Mouse (Mus musculus) left cerebral cortex, adult 2 months (tissue): Measurements from ENCODE around the gene Acbd6. TPM values are rescaled to one million over a fixed set of nuclear protein-coding genes. Genes with fewer than 3 reads are reported as not detected.

Experiments
- DNase-seq, 2 experiments: peaks; one replicate each; pipeline ENCODE4 v3.0.0; 2021 to 2022; ENCODE audit warnings: low spot score in 2 of 2, mixed read lengths in 1 of 2; ENCODE audit errors: extremely low spot score in 1 of 2
- H3K27ac ChIP-seq: fragments of 200-600 bp; 2 replicates; pipeline ENCODE4 v1.8.1; 2022
- H3K4me3 ChIP-seq: fragments of 200-600 bp; 2 replicates; pipeline ENCODE4 v1.8.1; 2022
- CTCF ChIP-seq: fragments of 200-600 bp; IDR thresholded peaks from 2 replicates; pipeline ENCODE4 v1.8.1; 2022; ENCODE audit warnings: antibody characterized with exemption, mild to moderate bottlenecking, moderate library complexity
- intact Hi-C: fragments of 180-260 bp; cut with DNase I; formaldehyde crosslinking; loops from one replicate; pipeline ENCODE4 v1.15.1; 2025
- total RNA-seq, 2 experiments: library from RNA; stranded (reverse); gene quantifications; 2 replicates each; pipeline ENCODE4 v1.2.3; 2021

The Acbd6 gene
- total RNA-seq, 2 experiments from 2014 or later: 95.6 to 101 TPM

GRCm38 (mm10) chr1:155681116-155681799 is 123.3 kb downstream of the Acbd6 start:
- no peak for TF ChIP-seq CTCF
- no peak overlapping the region for H3K27ac ChIP-seq
- intact Hi-C loops: no loop called here
- no peak overlapping the region for H3K4me3 ChIP-seq
- no peak for DNase-seq

GRCm38 (mm10) chr1:155686816-155687215 is 128.9 kb downstream of the Acbd6 start:
- intact Hi-C loops: no loop called here
- H3K4me3 ChIP-seq: no peak overlapping the region
- no peak for TF ChIP-seq CTCF

GRCm38 (mm10) chr1:155689141-155689540 is 131.2 kb downstream of the Acbd6 start:
- intact Hi-C loops: no loop called here
- no peak for TF ChIP-seq CTCF
- DNase-seq: no peak

More at GRCm38 (mm10) chr1:155686816-155687215, 128.9 kb downstream of the Acbd6 start:
- DNase-seq: no peak
- no peak overlapping the region for H3K27ac ChIP-seq

GRCm38 (mm10) chr1:155689558-155689957 is 131.6 kb downstream of the Acbd6 start:
- no peak for DNase-seq
- TF ChIP-seq CTCF: no peak
- intact Hi-C loops: no loop called here
- Histone ChIP-seq H3K4me3 (no peak overlapping the region), H3K27ac (no peak overlapping the region)

More at GRCm38 (mm10) chr1:155689141-155689540, 131.2 kb downstream of the Acbd6 start:
- Histone ChIP-seq H3K4me3 (no peak overlapping the region), H3K27ac (no peak overlapping the region)

GRCm38 (mm10) chr1:155692230-155692629 is 134.3 kb downstream of the Acbd6 start:
- DNase-seq: no peak

GRCm38 (mm10) chr1:155693026-155693425 is 135.1 kb downstream of the Acbd6 start:
- H3K27ac ChIP-seq: no peak overlapping the region
- DNase-seq: no peak
- H3K4me3 ChIP-seq: no peak overlapping the region
- intact Hi-C loops: no loop called here
- TF ChIP-seq CTCF: no peak

More at GRCm38 (mm10) chr1:155692230-155692629, 134.3 kb downstream of the Acbd6 start:
- no peak overlapping the region for H3K27ac ChIP-seq
- TF ChIP-seq CTCF: no peak
- intact Hi-C loops: no loop called here
- no peak overlapping the region for H3K4me3 ChIP-seq

GRCm38 (mm10) chr1:155693443-155693842 is 135.5 kb downstream of the Acbd6 start:
- intact Hi-C loops: no loop called here
- TF ChIP-seq CTCF: no peak

GRCm38 (mm10) chr1:155698373-155699159 is 140.6 kb downstream of the Acbd6 start:
- no peak for TF ChIP-seq CTCF
- Histone ChIP-seq H3K27ac (no peak overlapping the region), H3K4me3 (no peak overlapping the region)
- DNase-seq: peak; percentile 17 to 54
- intact Hi-C loops: no loop called here

More at GRCm38 (mm10) chr1:155693443-155693842, 135.5 kb downstream of the Acbd6 start:
- H3K4me3 ChIP-seq: no peak overlapping the region
- H3K27ac ChIP-seq: no peak overlapping the region
- DNase-seq: no peak

- no peak for TF ChIP-seq CTCF
- intact Hi-C loops: no loop called here
- Histone ChIP-seq H3K4me3 (no peak overlapping the region), H3K27ac (no peak overlapping the region)
- no peak for DNase-seq
These were observed 143.0 kb downstream of the Acbd6 start for GRCm38 (mm10) chr1:155700886-155701285.

GRCm38 (mm10) chr1:155703191-155703680 is 145.3 kb downstream of the Acbd6 start:
- intact Hi-C loops: no loop called here
- DNase-seq: no peak
- no peak for TF ChIP-seq CTCF
- no peak overlapping the region for H3K27ac ChIP-seq
- no peak overlapping the region for H3K4me3 ChIP-seq

GRCm38 (mm10) chr1:155704182-155704581 is 146.3 kb downstream of the Acbd6 start:
- intact Hi-C loops: no loop called here
- no peak for TF ChIP-seq CTCF
- Histone ChIP-seq H3K4me3 (no peak overlapping the region), H3K27ac (no peak overlapping the region)
- DNase-seq: no peak

- DNase-seq: no peak
- TF ChIP-seq CTCF: no peak
- Histone ChIP-seq H3K4me3 (no peak overlapping the region), H3K27ac (no peak overlapping the region)
- intact Hi-C loops: no loop called here
These were observed 155.4 kb downstream of the Acbd6 start for GRCm38 (mm10) chr1:155713306-155713705.
